ENCODE assay signal across 8 mouse cellular contexts in the genomic region with DNA sequence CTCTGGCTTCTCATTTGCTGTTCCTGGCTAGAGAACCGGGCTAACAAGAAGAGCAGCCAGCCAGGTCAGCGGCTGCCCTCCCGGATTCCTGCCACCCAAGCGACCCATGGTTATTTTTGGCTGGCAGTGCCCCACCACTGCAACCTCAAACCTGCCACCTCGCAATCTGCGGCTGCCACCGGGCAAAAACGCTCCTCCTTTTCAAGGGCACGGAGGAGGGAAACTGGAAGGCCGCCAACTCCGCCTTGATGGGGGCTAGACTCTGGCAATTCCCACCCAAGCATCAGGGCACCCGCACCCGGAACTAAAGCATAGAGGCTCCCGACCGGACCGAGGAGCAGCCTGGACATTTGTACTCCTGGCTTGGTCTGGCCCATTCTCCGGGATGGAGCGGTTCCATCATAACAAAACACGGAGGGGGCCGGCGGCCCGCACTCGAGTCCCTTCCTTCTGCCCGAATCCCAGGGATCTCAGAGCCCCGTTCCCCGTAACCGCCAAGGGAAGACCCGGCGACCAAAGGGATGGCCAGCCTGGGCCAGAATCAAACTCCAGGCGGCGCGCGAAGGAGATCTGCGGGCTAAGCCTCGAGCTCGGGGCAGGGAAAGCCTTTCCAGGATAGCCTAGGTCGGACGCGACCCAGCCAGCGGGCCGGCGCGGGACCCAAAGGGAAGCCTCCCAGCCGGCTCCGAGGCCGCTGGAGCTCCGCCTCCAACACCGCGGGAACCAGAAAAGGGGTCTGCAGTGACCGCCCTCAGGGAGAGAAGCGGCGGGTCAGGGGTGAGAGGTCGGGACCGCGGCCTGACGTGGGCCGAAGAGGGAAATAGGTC. TPM values are rescaled to one million over a fixed set of nuclear protein-coding genes. Genes with fewer than 3 reads are reported as not detected.
A peak's percentile ranks its signal among the peaks of the same experiment; 100 is the strongest.
DNase-seq lines count a peak whose midpoint lies in the region; ATAC-seq lines count a peak whose summit lies in the region.

No protein-coding gene starts in this region.

- H3K36me3 ChIP-seq in hindbrain, embryonic 12.5 days: peaks cover 24% of the 10 kb centered on the region

- peaks cover 37% of the 10 kb centered on the region for H3K4me1 ChIP-seq in hindbrain, embryonic 12.5 days

- under 1% methylated on average over 57 of the region's 57 CpGs for WGBS in hindbrain, embryonic 12.5 days

- peak overlapping the region; percentile 98 for H3K9ac ChIP-seq in hindbrain, embryonic 12.5 days

- peak overlapping the region; percentile 98 for H3K4me2 ChIP-seq in hindbrain, embryonic 12.5 days (replicated peaks)

- H3K4me3 ChIP-seq in hindbrain, embryonic 12.5 days: peak overlapping the region; percentile 92

- H3K27ac ChIP-seq in hindbrain, embryonic 12.5 days: peak overlapping the region; percentile 100

- ATAC-seq in hindbrain, embryonic 12.5 days (ENCODE audit: low FRiP score): peak; percentile 46

- peak; percentile 83 for DNase-seq in Muller cell, postnatal 12 days (ENCODE audit: inconsistent ontology term)
- peak; percentile 82 for DNase-seq in cerebellum, adult 9-11 months
- peak; percentile 73 for DNase-seq in frontal cortex, postnatal 14 days (ENCODE audit: low spot score in 2 of 2)
- DNase-seq in layer of hippocampus, postnatal 36 days: peak; percentile 77 to 83
- peak; percentile 71 for DNase-seq in lung, postnatal 14 days
- DNase-seq in right cerebral cortex, adult 2 months (ENCODE audit: low spot score in 2 of 2): peak; percentile 80
- peak; percentile 32 for DNase-seq in urinary bladder, postnatal 10 days (ENCODE audit: low spot score)

- H3K9me3 ChIP-seq in hindbrain, embryonic 12.5 days (replicated peaks): no peaks in the 10 kb centered on the region

- H3K27me3 ChIP-seq in hindbrain, embryonic 12.5 days: no peaks in the 10 kb centered on the region

RNA-seq across cellular contexts. Expression of gene Clk3, which starts 1.3 kb away (rescaled TPM):
- polyA plus RNA-seq in hindbrain, embryonic 12.5 days (2016; fragmentation: Nextera tagmentation; extraction: Ambion mirVana): 81.8 and 82.5 TPM in 2 replicates
- total RNA-seq in layer of hippocampus, postnatal 36 days (2021): 10 to 100 TPM; 81.0 to 81.9 TPM

RNA-seq across cellular contexts. Expression of gene Edc3, which starts 56.0 kb away (rescaled TPM):
- 39.4 and 40.3 TPM in 2 replicates for polyA plus RNA-seq in hindbrain, embryonic 12.5 days (2016; fragmentation: Nextera tagmentation; extraction: Ambion mirVana)
- 10 to 100 TPM; 15.5 to 15.6 TPM for total RNA-seq in layer of hippocampus, postnatal 36 days (2021)

Comparison
In these comparisons a context has a peak if more than half of its experiments do, and no peak if none do; other contexts are left out.
1. Peak in every context shown above with its lines: DNase-seq, ATAC-seq, H3K4me3 ChIP-seq and H3K27ac ChIP-seq.
2. DNase-seq: peak in every context shown above with its lines; median percentile 83 in Muller cell, postnatal 12 days; 82 in cerebellum, adult 9-11 months; 80 in layer of hippocampus, postnatal 36 days; 80 in right cerebral cortex, adult 2 months; 73 in frontal cortex, postnatal 14 days; 71 in lung, postnatal 14 days; 32 in urinary bladder, postnatal 10 days.